Mouse (Mus musculus): ENCODE results near the gene Tsen34. TPM values are rescaled to one million over a fixed set of nuclear protein-coding genes. Genes with fewer than 3 reads are reported as not detected.

Tsen34 gene
- total and polyA plus RNA-seq, 3 experiments, result 8.4 to 70.3 (median 17.0) TPM

GRCm38 (mm10) chr7:3646188-3646587, 46.5 kb upstream of the Tsen34 start:
- no peaks in the 10 kb centered on the region for H3K9me3 ChIP-seq (replicated peaks)
- TF ChIP-seq GATA1 (IDR thresholded peaks at IDR 0.05; ENCODE audit: borderline replicate concordance, low read length) (no peak), GATA2 (IDR thresholded peaks at IDR 0.05; ENCODE audit: borderline replicate concordance, low read depth, low read length) (no peak), TAL1 (conservative IDR thresholded peaks at IDR 0.05; ENCODE audit: low read depth, low read length) (no peak), CTCF (IDR thresholded peaks at IDR 0.05; ENCODE audit: low read depth, low read length) (no peak), POLR2AphosphoS5 (IDR thresholded peaks at IDR 0.05; ENCODE audit: insufficient replicate concordance, low read depth, low read length) (no peak)
- H3K36me3 ChIP-seq (replicated peaks), result peaks cover 69% of the 10 kb centered on the region
- no peaks in the 10 kb centered on the region for H3K27me3 ChIP-seq (ENCODE audit: insufficient read depth, low read length)
- ATAC-seq (ENCODE audit: extremely low read depth, insufficient number of reproducible peaks, low FRiP score, poor library complexity, severe bottlenecking) (no peak), DNase-seq (ENCODE audit: low spot score) (no peak)
- peak overlapping the region; percentile 86 for H3K4me3 ChIP-seq (ENCODE audit: low read depth, low read length)
- peaks cover 64% of the 10 kb centered on the region for H3K4me1 ChIP-seq (ENCODE audit: insufficient read depth, low read depth, low read length)

- no peak for ATAC-seq (ENCODE audit: extremely low read depth, insufficient number of reproducible peaks, low FRiP score, poor library complexity, severe bottlenecking)
- H3K4me3 ChIP-seq (ENCODE audit: low read depth, low read length), result peak overlapping the region; percentile 86
- peaks cover 69% of the 10 kb centered on the region for H3K36me3 ChIP-seq (replicated peaks)
- DNase-seq (ENCODE audit: low spot score), result no peak
- H3K4me1 ChIP-seq (ENCODE audit: insufficient read depth, low read depth, low read length), result peaks cover 64% of the 10 kb centered on the region
- TF ChIP-seq TAL1 (conservative IDR thresholded peaks at IDR 0.05; ENCODE audit: low read depth, low read length), result no peak
- TF ChIP-seq GATA1 (IDR thresholded peaks at IDR 0.05; ENCODE audit: borderline replicate concordance, low read length), result no peak
- no peak for TF ChIP-seq POLR2AphosphoS5 (IDR thresholded peaks at IDR 0.05; ENCODE audit: insufficient replicate concordance, low read depth, low read length)
- no peak for TF ChIP-seq CTCF (IDR thresholded peaks at IDR 0.05; ENCODE audit: low read depth, low read length)
- TF ChIP-seq GATA2 (IDR thresholded peaks at IDR 0.05; ENCODE audit: borderline replicate concordance, low read depth, low read length), result no peak
- H3K27me3 ChIP-seq (ENCODE audit: insufficient read depth, low read length), result no peaks in the 10 kb centered on the region
- H3K9me3 ChIP-seq (replicated peaks), result no peaks in the 10 kb centered on the region
Measured at GRCm38 (mm10) chr7:3646641-3647040, 46.0 kb upstream of the Tsen34 start.

- no peak for DNase-seq (ENCODE audit: low spot score)
- no peak for ATAC-seq (ENCODE audit: extremely low read depth, insufficient number of reproducible peaks, low FRiP score, poor library complexity, severe bottlenecking)
- peaks cover 100% of the 10 kb centered on the region for H3K36me3 ChIP-seq (replicated peaks)
- H3K9me3 ChIP-seq (replicated peaks), result no peaks in the 10 kb centered on the region
- H3K27me3 ChIP-seq (ENCODE audit: insufficient read depth, low read length), result no peaks in the 10 kb centered on the region
- H3K4me3 ChIP-seq (ENCODE audit: low read depth, low read length), result no peak overlapping the region
- peaks cover 27% of the 10 kb centered on the region for H3K4me1 ChIP-seq (ENCODE audit: insufficient read depth, low read depth, low read length)
- TF ChIP-seq GATA2 (IDR thresholded peaks at IDR 0.05; ENCODE audit: borderline replicate concordance, low read depth, low read length) (no peak), CTCF (IDR thresholded peaks at IDR 0.05; ENCODE audit: low read depth, low read length) (no peak), POLR2AphosphoS5 (IDR thresholded peaks at IDR 0.05; ENCODE audit: insufficient replicate concordance, low read depth, low read length) (no peak), TAL1 (conservative IDR thresholded peaks at IDR 0.05; ENCODE audit: low read depth, low read length) (no peak), GATA1 (IDR thresholded peaks at IDR 0.05; ENCODE audit: borderline replicate concordance, low read length) (no peak)
Measured at GRCm38 (mm10) chr7:3656966-3657365, 35.7 kb upstream of the Tsen34 start.

GRCm38 (mm10) chr7:3658578-3658977, 34.1 kb upstream of the Tsen34 start:
- no peaks in the 10 kb centered on the region for H3K9me3 ChIP-seq (replicated peaks)
- ATAC-seq (ENCODE audit: extremely low read depth, insufficient number of reproducible peaks, low FRiP score, poor library complexity, severe bottlenecking), result no peak
- DNase-seq (ENCODE audit: low spot score), result no peak
- peaks cover 21% of the 10 kb centered on the region for H3K4me1 ChIP-seq (ENCODE audit: insufficient read depth, low read depth, low read length)
- TF ChIP-seq TAL1 (conservative IDR thresholded peaks at IDR 0.05; ENCODE audit: low read depth, low read length) (no peak), GATA1 (IDR thresholded peaks at IDR 0.05; ENCODE audit: borderline replicate concordance, low read length) (no peak), GATA2 (IDR thresholded peaks at IDR 0.05; ENCODE audit: borderline replicate concordance, low read depth, low read length) (no peak), CTCF (IDR thresholded peaks at IDR 0.05; ENCODE audit: low read depth, low read length) (no peak), POLR2AphosphoS5 (IDR thresholded peaks at IDR 0.05; ENCODE audit: insufficient replicate concordance, low read depth, low read length) (no peak)
- H3K36me3 ChIP-seq (replicated peaks), result peaks cover 100% of the 10 kb centered on the region
- no peak overlapping the region for H3K4me3 ChIP-seq (ENCODE audit: low read depth, low read length)
- no peaks in the 10 kb centered on the region for H3K27me3 ChIP-seq (ENCODE audit: insufficient read depth, low read length)

GRCm38 (mm10) chr7:3664524-3665214, 28.0 kb upstream of the Tsen34 start:
- peaks cover 48% of the 10 kb centered on the region for H3K36me3 ChIP-seq (replicated peaks)
- ATAC-seq (ENCODE audit: extremely low read depth, insufficient number of reproducible peaks, low FRiP score, poor library complexity, severe bottlenecking) (no peak), DNase-seq (ENCODE audit: low spot score) (no peak)
- TF ChIP-seq CTCF (IDR thresholded peaks at IDR 0.05; ENCODE audit: low read depth, low read length), result no peak
- TF ChIP-seq POLR2AphosphoS5 (IDR thresholded peaks at IDR 0.05; ENCODE audit: insufficient replicate concordance, low read depth, low read length), result no peak
- TF ChIP-seq GATA1 (IDR thresholded peaks at IDR 0.05; ENCODE audit: borderline replicate concordance, low read length), result no peak
- TF ChIP-seq GATA2 (IDR thresholded peaks at IDR 0.05; ENCODE audit: borderline replicate concordance, low read depth, low read length), result no peak
- TF ChIP-seq TAL1 (conservative IDR thresholded peaks at IDR 0.05; ENCODE audit: low read depth, low read length), result no peak
- H3K27me3 ChIP-seq (ENCODE audit: insufficient read depth, low read length), result no peaks in the 10 kb centered on the region
- peaks cover 40% of the 10 kb centered on the region for H3K4me1 ChIP-seq (ENCODE audit: insufficient read depth, low read depth, low read length)
- no peaks in the 10 kb centered on the region for H3K9me3 ChIP-seq (replicated peaks)
- H3K4me3 ChIP-seq (ENCODE audit: low read depth, low read length), result peak overlapping the region; percentile 86

- Histone ChIP-seq H3K36me3 (replicated peaks) (peaks cover 42% of the 10 kb centered on the region), H3K4me1 (ENCODE audit: insufficient read depth, low read depth, low read length) (peaks cover 35% of the 10 kb centered on the region), H3K27me3 (ENCODE audit: insufficient read depth, low read length) (no peaks in the 10 kb centered on the region), H3K9me3 (replicated peaks) (no peaks in the 10 kb centered on the region), H3K4me3 (ENCODE audit: low read depth, low read length) (peak within 1 kb of the TSS; percentile 86)
- DNase-seq (ENCODE audit: low spot score) (peak; percentile 94), ATAC-seq (ENCODE audit: extremely low read depth, insufficient number of reproducible peaks, low FRiP score, poor library complexity, severe bottlenecking) (peak; percentile 98)
- no peak for TF ChIP-seq GATA1 (IDR thresholded peaks at IDR 0.05; ENCODE audit: borderline replicate concordance, low read length)
Measured at GRCm38 (mm10) chr7:3665215-3666114, 27.2 kb upstream of the Tsen34 start, which contains the start of gene Leng1. Gene Leng1 (minus strand): TSS chr7:3665840.
